Mouse (Mus musculus) telencephalon, adult 2 months (tissue): Measurements from ENCODE around the gene Slc25a19.

Source experiments
- DNase-seq: peaks from one replicate; pipeline ENCODE4 v3.0.0-alpha.2; 2011; ENCODE audit warnings: low read depth, low spot score

Slc25a19 gene

GRCm38 (mm10) chr11:115600743-115601142, 27.4 kb downstream of the Slc25a19 start:
- DNase-seq = no peak

GRCm38 (mm10) chr11:115599722-115600121, 28.4 kb downstream of the Slc25a19 start:
- DNase-seq = peak; percentile 61

DNA sequence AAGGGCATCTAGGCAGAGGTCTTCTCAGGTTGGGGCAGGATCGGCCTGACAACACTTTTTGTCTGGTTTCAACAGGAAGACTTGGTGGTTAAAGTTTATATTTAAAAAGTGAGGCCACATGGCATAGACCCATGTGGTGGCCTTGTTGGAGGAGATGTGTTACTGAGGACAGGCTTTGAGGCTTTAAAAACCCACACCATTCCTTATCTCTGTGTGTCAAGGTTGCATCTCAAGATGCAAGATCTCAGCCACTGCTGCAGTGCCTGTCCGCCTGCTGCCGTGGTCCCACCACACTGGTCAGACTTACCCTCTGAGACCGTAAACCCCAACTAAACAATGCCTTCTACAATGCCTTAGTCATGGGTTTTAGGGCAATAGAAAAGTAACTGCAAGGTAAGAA, 29.8 kb downstream of the Slc25a19 start:
- DNase-seq = no peak

DNA sequence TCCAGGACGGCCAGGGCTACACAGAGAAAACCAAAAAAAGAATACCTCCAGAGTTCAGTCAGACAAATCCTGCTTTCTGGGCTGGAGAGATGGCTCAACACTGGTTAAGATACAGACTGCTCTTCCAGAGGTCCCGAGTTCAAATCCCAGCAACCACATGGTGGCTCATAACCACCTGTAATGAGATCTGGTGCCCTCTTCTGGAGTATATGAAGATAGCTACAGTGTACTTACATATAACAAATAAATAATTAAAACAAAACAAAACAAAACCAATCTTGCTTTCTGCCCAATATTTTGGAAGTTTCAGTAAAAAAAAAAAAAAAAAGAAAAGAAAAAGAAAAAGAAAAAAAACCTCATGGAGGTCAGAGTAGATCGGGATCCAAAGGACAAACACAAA, 32.9 kb downstream of the Slc25a19 start:
- no peak for DNase-seq

DNA sequence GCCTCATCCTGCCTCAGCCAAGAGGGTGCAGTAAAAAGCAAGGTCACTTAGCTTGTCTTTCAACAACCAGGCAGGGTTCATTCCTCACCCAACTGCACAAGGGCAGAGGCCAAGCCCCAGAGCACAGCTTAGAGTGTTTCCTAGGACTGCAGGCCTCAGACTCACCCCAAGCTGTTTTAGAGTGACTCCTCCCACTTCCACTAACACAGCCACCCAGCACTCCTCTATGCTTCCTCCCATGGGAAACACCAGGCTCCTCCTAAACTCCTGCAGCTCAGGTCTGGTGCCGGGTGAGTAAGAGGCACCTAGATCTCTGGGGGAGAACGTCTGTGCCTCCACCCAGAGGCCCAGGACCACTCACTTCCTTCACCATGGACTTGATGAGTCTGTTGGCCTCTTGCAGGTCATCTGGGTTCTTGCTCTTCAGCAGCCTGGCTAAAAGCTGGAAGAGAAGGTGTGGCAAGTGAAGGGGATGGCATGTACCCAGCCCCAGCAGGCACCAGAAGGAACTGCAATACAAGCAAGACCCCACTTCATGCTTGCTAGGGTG, 37.5 kb downstream of the Slc25a19 start:
- no peak for DNase-seq

DNA sequence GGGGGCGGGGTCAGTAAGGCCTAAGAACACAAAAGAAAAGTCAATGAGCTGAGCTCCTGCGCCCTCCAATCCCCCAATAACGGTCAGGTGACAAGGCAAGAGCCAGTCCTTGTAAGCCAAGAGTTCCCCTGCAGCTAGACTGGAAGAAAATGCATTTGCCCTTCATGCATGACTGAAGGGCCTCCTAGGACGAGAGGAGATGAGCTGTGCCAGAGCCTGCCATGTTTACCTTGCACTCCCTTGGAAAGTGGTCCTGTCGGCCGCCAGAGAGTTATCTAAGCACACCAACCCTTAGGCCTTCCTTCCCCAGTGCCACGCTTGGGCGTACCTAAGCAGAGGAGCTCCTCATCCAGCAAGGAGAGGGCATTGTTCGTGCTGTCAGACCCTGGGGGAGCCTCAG, 40.1 kb downstream of the Slc25a19 start:
- no peak for DNase-seq

DNA sequence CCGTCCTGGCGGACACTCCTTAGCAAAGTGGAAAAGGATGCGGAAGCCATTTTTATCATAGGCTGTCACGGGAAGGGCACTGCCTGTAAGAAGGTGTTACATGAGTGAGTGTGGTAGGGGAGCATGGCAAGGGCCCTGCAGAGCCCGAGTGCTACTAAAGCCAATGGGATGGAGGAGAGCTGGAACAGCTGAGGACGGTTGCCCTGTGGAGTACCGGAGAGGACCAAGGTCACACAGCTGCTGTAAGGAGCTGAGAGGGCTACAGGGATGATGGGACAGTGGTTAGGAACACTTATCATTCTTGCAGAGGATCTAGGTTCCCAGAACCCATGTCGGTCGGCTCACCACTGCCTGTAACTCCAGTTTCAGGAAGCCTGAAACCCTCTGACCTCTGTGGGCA, 41.7 kb downstream of the Slc25a19 start:
- DNase-seq = no peak

DNA sequence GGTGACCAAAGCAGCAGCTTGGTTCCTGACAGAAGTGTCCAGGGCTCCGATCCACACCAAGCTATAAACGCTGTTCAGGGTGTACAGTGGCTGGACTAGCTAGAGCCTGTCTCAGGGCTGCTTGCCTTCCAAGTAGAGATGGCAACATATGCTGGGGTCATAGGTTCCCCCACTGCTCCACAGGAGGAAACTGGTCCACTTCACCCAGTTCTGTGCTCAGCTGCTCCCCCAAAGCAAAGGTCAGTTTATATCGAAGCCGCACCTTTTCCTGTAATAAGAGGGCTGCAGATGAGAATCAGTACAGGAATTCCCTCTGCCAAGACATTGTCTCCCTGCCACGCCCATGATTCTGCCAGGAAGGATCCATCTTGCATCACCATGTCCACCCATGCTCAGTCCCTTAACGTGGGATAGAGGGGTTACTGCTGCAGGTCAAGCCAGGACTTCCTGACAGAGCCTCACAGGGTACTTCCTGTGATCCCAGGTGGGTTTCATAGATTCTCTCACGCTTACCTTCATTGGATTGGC, 42.5 kb downstream of the Slc25a19 start:
- DNase-seq = no peak

- no peak for DNase-seq
Observed at GRCm38 (mm10) chr11:115584376-115585073, 43.6 kb downstream of the Slc25a19 start.

DNA sequence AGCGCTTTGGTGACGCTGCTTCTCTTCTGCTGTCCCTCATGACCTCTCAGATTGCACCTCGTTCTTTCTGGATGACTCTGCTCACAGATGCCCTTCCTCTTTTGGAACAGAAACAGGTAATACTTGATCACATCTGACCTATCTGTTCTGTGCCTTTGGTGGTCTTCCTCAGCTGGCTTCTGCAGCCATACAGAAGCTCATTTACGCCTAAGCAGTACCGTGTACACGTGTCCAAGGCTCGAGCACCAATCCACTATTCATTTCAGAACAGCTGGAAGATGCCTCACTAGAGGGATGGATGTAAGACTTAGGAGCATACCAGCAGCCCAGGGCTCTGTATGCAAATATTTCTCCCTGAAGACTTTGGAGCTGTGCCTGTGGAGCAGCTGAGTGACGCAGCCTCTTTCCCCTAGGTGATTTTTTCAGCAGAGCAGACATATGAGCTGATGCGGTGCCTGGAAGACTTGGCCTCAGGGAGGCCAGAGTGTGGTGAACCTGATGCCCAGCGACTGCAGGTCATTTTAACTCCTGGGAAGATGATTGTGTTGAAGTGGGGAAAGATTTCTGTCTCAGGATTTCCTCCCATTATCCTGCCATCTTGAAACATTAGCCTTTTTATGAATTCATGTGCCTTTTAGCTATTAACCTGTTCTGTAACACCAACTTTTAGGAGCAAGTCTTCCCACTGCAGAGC, 45.0 kb downstream of the Slc25a19 start:
- DNase-seq = no peak

DNA sequence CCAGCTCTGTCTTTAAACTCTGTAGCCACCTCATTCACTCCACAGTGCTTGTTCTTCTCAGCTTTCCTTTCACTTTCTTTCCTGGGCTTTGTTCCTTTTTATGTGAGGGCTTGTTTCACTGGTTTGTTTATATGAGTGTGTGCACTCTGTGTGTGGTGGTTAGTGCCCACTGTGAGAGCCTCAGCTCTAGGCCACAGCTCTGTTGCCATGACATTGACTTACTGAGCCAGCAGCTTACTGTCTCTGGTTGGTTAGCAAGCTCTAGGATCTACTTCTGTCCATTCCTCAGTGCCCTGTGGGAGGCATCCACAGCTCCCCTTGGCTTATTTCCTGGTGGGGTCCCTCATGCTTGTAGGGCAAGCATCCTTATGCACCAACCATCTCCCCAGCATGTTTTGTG, 49.0 kb downstream of the Slc25a19 start:
- DNase-seq = no peak

- DNase-seq = no peak
Observed at GRCm38 (mm10) chr11:115564961-115565360, 63.1 kb downstream of the Slc25a19 start.
